Comparison of ENCODE assay signal across 8 mouse cellular contexts in the genomic region with DNA sequence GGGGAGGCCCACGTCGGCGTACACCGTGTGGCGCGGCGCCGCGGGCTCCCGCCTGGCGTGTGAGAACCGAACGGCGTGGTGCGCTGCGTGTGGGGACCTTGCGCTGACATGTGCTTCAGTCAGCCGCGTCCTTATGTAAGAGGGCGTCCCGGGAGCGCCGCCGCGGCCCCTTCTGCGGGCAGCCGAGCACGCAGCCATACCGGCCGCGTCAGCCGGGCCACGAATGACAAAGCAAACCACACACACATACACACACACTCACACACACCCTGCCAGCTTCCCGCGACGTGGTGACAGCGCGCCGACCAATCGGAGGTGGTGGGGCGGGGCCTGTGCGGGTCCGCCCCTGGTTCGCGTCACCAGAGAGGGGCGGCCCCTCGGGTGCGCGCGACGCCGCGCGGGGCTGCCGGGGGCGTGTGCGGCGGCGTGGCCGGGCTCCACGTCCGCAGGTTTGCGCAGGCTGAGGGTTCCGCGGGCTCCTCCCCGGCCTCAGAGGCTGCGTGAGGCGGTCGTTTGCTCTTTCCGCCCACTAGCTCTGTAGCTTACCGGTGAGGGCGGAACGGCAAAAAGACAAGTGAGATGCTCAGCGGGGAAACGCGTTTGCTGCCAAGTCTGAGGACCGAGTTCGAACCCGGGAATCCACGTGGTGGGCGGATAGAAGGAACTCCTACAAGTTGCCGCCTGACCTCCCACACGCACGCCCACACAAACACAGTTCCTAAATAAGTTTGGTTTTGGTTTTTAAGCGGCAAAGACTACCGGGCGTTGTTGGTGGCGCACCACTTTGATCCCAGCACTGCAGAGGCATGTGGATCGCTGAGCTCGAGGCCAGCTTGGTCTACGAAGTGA. TPM values are rescaled to one million over a fixed set of nuclear protein-coding genes. Genes with fewer than 3 reads are reported as not detected.
DNase-seq lines count a peak whose midpoint lies in the region; ATAC-seq and TF ChIP-seq lines count a peak whose summit lies in the region.

No protein-coding gene starts in this region.

- no peaks in the 10 kb centered on the region for H3K36me3 ChIP-seq in embryonic facial prominence, embryonic 14.5 days (ENCODE audit: control insufficient read depth, insufficient read depth, low read length)
- H3K36me3 ChIP-seq in limb, embryonic 13.5 days: no peaks in the 10 kb centered on the region
- H3K36me3 ChIP-seq in midbrain, embryonic 15.5 days (replicated peaks): no peaks in the 10 kb centered on the region

- H3K27ac ChIP-seq in bone marrow, adult 2 months (ENCODE audit: control insufficient read depth, insufficient read depth, low read depth, low read length, poor library complexity): peak overlapping the region; percentile 97
- peak overlapping the region; percentile 95 for H3K27ac ChIP-seq in embryonic facial prominence, embryonic 14.5 days (replicated peaks; ENCODE audit: low read depth, low read length)
- H3K27ac ChIP-seq in limb, embryonic 13.5 days: peak overlapping the region; percentile 56; the same call in 1 of the 2 replicates
- peak overlapping the region; percentile 100 for H3K27ac ChIP-seq in midbrain, embryonic 15.5 days

- peak; percentile 60; the same call in 1 of the 2 replicates for TF ChIP-seq POLR2A in bone marrow, adult 2 months (IDR thresholded peaks at IDR 0.05; ENCODE audit: borderline replicate concordance, control insufficient read depth, low read depth, low read length)

- under 1% methylated on average over 91 of the region's 91 CpGs for WGBS in bone marrow, adult 2 months
- WGBS in embryonic facial prominence, embryonic 14.5 days: 2% methylated on average over 57 of the region's 91 CpGs
- WGBS in limb, embryonic 13.5 days: under 1% methylated on average over 90 of the region's 91 CpGs
- 1% methylated on average over 90 of the region's 91 CpGs for WGBS in midbrain, embryonic 15.5 days

- H3K9ac ChIP-seq in embryonic facial prominence, embryonic 14.5 days (ENCODE audit: low read depth, low read length): peak overlapping the region; percentile 72
- H3K9ac ChIP-seq in limb, embryonic 13.5 days: peak overlapping the region; percentile 61
- H3K9ac ChIP-seq in midbrain, embryonic 15.5 days: peak overlapping the region; percentile 96

- ATAC-seq in embryonic facial prominence, embryonic 14.5 days (ENCODE audit: low read depth): peak; percentile 92
- ATAC-seq in limb, embryonic 13.5 days (ENCODE audit: low FRiP score, low read depth): peak; percentile 92
- peak; percentile 97 for ATAC-seq in midbrain, embryonic 15.5 days (replicated peaks)

- no peaks in the 10 kb centered on the region; the same call in 1 of the 2 replicates for H3K4me1 ChIP-seq in bone marrow, adult 2 months (ENCODE audit: control insufficient read depth, insufficient read depth, low read length)
- H3K4me1 ChIP-seq in embryonic facial prominence, embryonic 14.5 days (ENCODE audit: control insufficient read depth, insufficient read depth, low read length): peaks cover 11% of the 10 kb centered on the region; the same call in 1 of the 2 replicates
- peaks cover 27% of the 10 kb centered on the region for H3K4me1 ChIP-seq in limb, embryonic 13.5 days
- peaks cover 30% of the 10 kb centered on the region for H3K4me1 ChIP-seq in midbrain, embryonic 15.5 days

- TF ChIP-seq CTCF in bone marrow, adult 2 months (IDR thresholded peaks at IDR 0.05; ENCODE audit: control insufficient read depth, insufficient read depth, low read length): no peak

- H3K27me3 ChIP-seq in embryonic facial prominence, embryonic 14.5 days (replicated peaks; ENCODE audit: control insufficient read depth, insufficient read depth, low read length): no peaks in the 10 kb centered on the region
- no peaks in the 10 kb centered on the region for H3K27me3 ChIP-seq in limb, embryonic 13.5 days
- H3K27me3 ChIP-seq in midbrain, embryonic 15.5 days (replicated peaks): peaks cover 4% of the 10 kb centered on the region; the same call in 1 of the 2 replicates

- peak overlapping the region; percentile 86 for H3K4me2 ChIP-seq in embryonic facial prominence, embryonic 14.5 days (ENCODE audit: low read depth, low read length)
- peak overlapping the region; percentile 64 for H3K4me2 ChIP-seq in limb, embryonic 13.5 days (replicated peaks)
- H3K4me2 ChIP-seq in midbrain, embryonic 15.5 days: peak overlapping the region; percentile 51

- H3K4me3 ChIP-seq in bone marrow, adult 2 months (replicated peaks; ENCODE audit: control insufficient read depth, low read depth, low read length): peak overlapping the region; percentile 99
- peak overlapping the region; percentile 95 for H3K4me3 ChIP-seq in embryonic facial prominence, embryonic 14.5 days (ENCODE audit: low read depth, low read length)
- peak overlapping the region; percentile 98 for H3K4me3 ChIP-seq in limb, embryonic 13.5 days
- peak overlapping the region; percentile 99 for H3K4me3 ChIP-seq in midbrain, embryonic 15.5 days

- peak; percentile 95 for DNase-seq in A20 (ENCODE audit: low read depth, low spot score)
- DNase-seq in embryonic facial prominence, embryonic 14.5 days (ENCODE audit: low spot score): peak; percentile 95
- peak; percentile 93 to 94 for DNase-seq in heart, adult 9 months (ENCODE audit: low spot score in 2 of 2)
- peak; percentile 94 for DNase-seq in kidney, adult 9 months
- peak; percentile 90 to 96 for DNase-seq in spleen, adult 18-20 months

- no peaks in the 10 kb centered on the region for H3K9me3 ChIP-seq in embryonic facial prominence, embryonic 14.5 days (ENCODE audit: control insufficient read depth, low read length)
- no peaks in the 10 kb centered on the region for H3K9me3 ChIP-seq in limb, embryonic 13.5 days
- H3K9me3 ChIP-seq in midbrain, embryonic 15.5 days: no peaks in the 10 kb centered on the region

RNA-seq across cellular contexts. Expression of a gene that starts 0.7 kb away (rescaled TPM):
- 17.6 and 24.3 TPM in 2 replicates for polyA plus RNA-seq in bone marrow, adult 2 months (2011; ENCODE audit: insufficient read depth, insufficient read length, low replicate concordance, missing spikeins)
- 37.1 and 41.1 TPM in 2 replicates for polyA plus RNA-seq in embryonic facial prominence, embryonic 14.5 days (2014; fragmentation: Nextera tagmentation; extraction: Ambion mirVana)
- 56.7 and 57.9 TPM in 2 replicates for polyA plus RNA-seq in limb, embryonic 13.5 days (2015; fragmentation: Nextera tagmentation; extraction: Ambion mirVana)
- 97.2 and 106 TPM in 2 replicates for polyA plus RNA-seq in midbrain, embryonic 15.5 days (2015; fragmentation: Nextera tagmentation; extraction: Ambion mirVana)

RNA-seq across cellular contexts. Expression of a gene that starts 10.5 kb away (rescaled TPM):
- 147 and 211 TPM in 2 replicates for polyA plus RNA-seq in bone marrow, adult 2 months (2011; ENCODE audit: insufficient read depth, insufficient read length, low replicate concordance, missing spikeins)
- 3.0 and 4.3 TPM in 2 replicates for polyA plus RNA-seq in embryonic facial prominence, embryonic 14.5 days (2014; fragmentation: Nextera tagmentation; extraction: Ambion mirVana)
- polyA plus RNA-seq in limb, embryonic 13.5 days (2015; fragmentation: Nextera tagmentation; extraction: Ambion mirVana): 2.9 and 5.5 TPM in 2 replicates
- 0.98 and 1.1 TPM in 2 replicates for polyA plus RNA-seq in midbrain, embryonic 15.5 days (2015; fragmentation: Nextera tagmentation; extraction: Ambion mirVana)

Comparison
In these comparisons a context has a peak if more than half of its experiments do, and no peak if none do; other contexts are left out.
1. Peak in every context shown above with its lines: DNase-seq, ATAC-seq, H3K4me3 ChIP-seq and H3K27ac ChIP-seq.
2. RNA of a gene that starts 10.5 kb away (polyA plus RNA-seq): 147 to 211 TPM in bone marrow, adult 2 months; 3.0 to 4.3 TPM in embryonic facial prominence, embryonic 14.5 days, 2.9 to 5.5 TPM in limb, embryonic 13.5 days and 0.98 to 1.1 TPM in midbrain, embryonic 15.5 days; every median in the first group is over 10 times any median in the second.